Mouse (Mus musculus): ENCODE results near the gene Timp2.

GRCm38 (mm10) chr11:118366108-118366507 is 10.6 kb upstream of the Timp2 start:
- TF ChIP-seq CTCF (conservative IDR thresholded peaks at IDR 0.05; ENCODE audit: insufficient read depth, insufficient read length, low read depth, low read length), result no peak
- no peak for TF ChIP-seq POLR2A (IDR thresholded peaks at IDR 0.05; ENCODE audit: low read depth, low read length)
